Mouse (Mus musculus): ENCODE data around the gene Atxn1l. TPM values are rescaled to one million over a fixed set of nuclear protein-coding genes. Genes with fewer than 3 reads are reported as not detected.

The Atxn1l gene
- polyA plus RNA-seq (2015; fragmentation: Nextera tagmentation; extraction: Ambion mirVana) = 7.0 and 7.9 TPM in 2 replicates

DNA sequence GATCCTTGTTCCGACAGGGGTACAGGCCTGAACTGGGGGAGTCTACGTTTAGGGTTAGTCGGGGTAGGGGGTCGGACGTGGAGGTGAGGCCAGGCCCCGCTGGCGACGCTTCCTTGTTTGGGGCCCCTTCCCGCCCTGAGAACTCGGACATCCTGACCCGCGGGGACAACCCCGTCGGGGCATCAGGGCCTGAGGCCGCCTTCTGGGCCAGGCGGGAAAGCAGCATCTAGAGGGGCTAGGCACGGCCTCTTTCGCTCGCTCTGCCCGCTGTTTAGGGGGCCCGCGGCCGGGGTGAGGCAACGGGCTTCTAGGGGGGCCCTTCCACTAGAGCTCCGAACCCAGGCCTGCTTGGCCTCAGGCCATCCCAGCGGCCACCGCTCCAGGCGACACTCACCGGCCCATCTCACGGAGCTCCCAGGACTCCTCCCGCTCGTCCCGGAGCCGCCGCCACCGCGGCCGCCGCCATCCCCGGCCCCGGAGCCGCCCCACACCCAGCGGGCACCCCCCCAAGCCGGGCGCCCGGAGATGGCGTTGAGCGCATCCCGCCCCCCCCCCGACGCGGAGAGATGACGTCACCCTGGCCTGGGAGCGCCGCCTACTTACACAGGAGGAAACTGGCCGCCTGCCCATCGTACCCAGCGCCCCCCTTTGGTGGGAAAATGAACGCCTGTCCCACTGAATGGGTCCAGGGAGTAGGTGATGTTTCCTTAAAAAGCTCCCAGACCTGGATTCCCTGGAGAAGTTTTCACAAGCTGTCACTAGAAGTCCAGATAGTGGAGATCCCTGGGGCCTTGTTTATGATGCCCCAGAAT, at the start of gene Atxn1l:
Gene Atxn1l (minus strand): TSS at position 503 of the 812 bp plus-strand sequence.
- peak within 1 kb of the TSS; percentile 96 for H3K4me3 ChIP-seq
- peak within 1 kb of the TSS; percentile 75 for H3K4me2 ChIP-seq
- ATAC-seq (ENCODE audit: borderline replicate concordance, extremely low read depth, low FRiP score, low TSS enrichment) = peak; percentile 87
- H3K9ac ChIP-seq = peak within 1 kb of the TSS; percentile 99
- H3K4me1 ChIP-seq = peaks cover 12% of the 10 kb centered on the region
- under 1% methylated on average over 59 of the region's 59 CpGs for WGBS
- no peaks in the 10 kb centered on the region for H3K27me3 ChIP-seq
- no peaks in the 10 kb centered on the region for H3K9me3 ChIP-seq
- H3K36me3 ChIP-seq = peaks cover 19% of the 10 kb centered on the region
- peak within 1 kb of the TSS; percentile 72 for H3K27ac ChIP-seq

- Histone ChIP-seq H3K9me3 (no peaks in the 10 kb centered on the region), H3K27me3 (peaks cover 4% of the 10 kb centered on the region; the same call in 1 of the 2 replicates), H3K4me1 (peaks cover 13% of the 10 kb centered on the region), H3K27ac (no peak overlapping the region), H3K36me3 (no peaks in the 10 kb centered on the region), H3K4me2 (peak overlapping the region; percentile 84), H3K9ac (no peak overlapping the region), H3K4me3 (peak overlapping the region; percentile 95)
- ATAC-seq (ENCODE audit: borderline replicate concordance, extremely low read depth, low FRiP score, low TSS enrichment) = no peak
- WGBS = 55% methylated on average over 4 of the region's 4 CpGs
Measured at GRCm38 (mm10) chr8:109780548-109780947, 43.0 kb upstream of the Atxn1l start.

- Histone ChIP-seq H3K9ac (peak overlapping the region; percentile 89), H3K27me3 (peaks cover 6% of the 10 kb centered on the region; the same call in 1 of the 2 replicates), H3K27ac (peak overlapping the region; percentile 97), H3K4me1 (peaks cover 13% of the 10 kb centered on the region), H3K4me3 (peak overlapping the region; percentile 95), H3K4me2 (peak overlapping the region; percentile 84), H3K9me3 (no peaks in the 10 kb centered on the region), H3K36me3 (no peaks in the 10 kb centered on the region)
- WGBS = 10% methylated on average over 24 of the region's 24 CpGs
- ATAC-seq (ENCODE audit: borderline replicate concordance, extremely low read depth, low FRiP score, low TSS enrichment) = no peak
Measured at GRCm38 (mm10) chr8:109779431-109780228, 42.1 kb upstream of the Atxn1l start.

DNA sequence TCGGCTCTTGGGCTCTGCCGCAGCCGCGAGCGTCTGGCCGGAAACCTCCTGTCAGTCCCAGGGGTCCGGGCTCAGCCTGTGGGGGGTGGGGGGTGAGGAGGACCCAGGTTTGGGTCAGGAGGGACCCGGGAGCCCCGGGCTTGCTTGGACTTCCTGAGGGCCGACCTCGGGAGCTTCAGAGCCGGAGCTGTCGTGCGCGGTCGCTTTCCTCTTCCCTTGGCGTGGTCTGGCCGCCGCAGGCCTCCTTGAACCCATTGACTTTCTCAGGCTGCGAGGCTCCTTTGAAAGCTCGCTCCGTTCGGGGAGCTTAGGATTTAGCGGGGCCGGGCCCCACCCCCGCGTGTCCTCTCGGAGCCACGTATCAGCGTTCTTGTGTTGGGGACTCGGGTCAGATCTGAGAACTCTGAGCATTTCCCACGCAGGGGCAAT, 41.5 kb upstream of the Atxn1l start:
- under 1% methylated on average over 32 of the region's 32 CpGs for WGBS
- ATAC-seq (ENCODE audit: borderline replicate concordance, extremely low read depth, low FRiP score, low TSS enrichment) = peak; percentile 74

DNA sequence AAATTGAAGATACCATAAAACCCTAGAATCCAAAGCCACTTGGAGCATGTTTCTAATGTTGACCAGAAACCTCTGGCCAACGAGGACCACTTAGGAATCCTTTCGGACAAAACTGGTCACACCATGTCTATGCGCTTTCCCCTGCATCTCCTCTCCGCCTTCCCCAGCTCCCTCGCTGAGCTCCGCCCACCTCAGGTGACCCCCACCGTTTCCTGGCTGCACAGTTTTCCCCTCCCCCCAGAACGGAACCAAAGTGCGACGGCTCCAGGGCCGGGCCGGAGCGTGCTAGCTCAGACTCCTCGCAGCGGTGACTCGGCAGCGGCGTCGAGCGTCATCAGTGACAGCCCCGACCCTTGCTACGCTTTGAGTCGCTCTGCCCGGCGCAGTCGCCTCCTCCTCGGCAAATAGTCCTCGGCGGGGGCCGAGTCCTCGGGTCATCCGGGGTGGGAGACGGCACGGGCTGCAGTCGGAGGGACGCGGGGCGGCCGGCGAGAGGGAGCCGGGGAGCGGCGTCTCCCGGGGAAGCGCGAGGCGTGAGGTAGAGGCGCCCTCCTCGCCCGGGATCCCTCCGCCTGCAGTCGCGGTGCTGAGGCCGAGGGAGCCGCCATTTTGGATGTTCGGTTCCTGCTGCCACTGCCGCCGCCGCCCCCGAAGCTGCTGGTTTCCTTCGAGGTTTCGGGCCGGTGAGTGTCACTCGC, 40.9 kb upstream of the Atxn1l start, which contains the start of gene Ap1g1:
Gene Ap1g1 (plus strand): TSS at position 275 of the 698 bp plus-strand sequence.
- Histone ChIP-seq H3K4me2 (peak within 1 kb of the TSS; percentile 84), H3K27ac (peak within 1 kb of the TSS; percentile 97), H3K9ac (peak within 1 kb of the TSS; percentile 89), H3K4me3 (peak within 1 kb of the TSS; percentile 95), H3K36me3 (no peaks in the 10 kb centered on the region), H3K4me1 (peaks cover 13% of the 10 kb centered on the region), H3K27me3 (peaks cover 6% of the 10 kb centered on the region; the same call in 1 of the 2 replicates), H3K9me3 (no peaks in the 10 kb centered on the region)
- WGBS = 0% methylated on average over 53 of the region's 64 CpGs
- peak; percentile 99 for ATAC-seq (ENCODE audit: borderline replicate concordance, extremely low read depth, low FRiP score, low TSS enrichment)

More for the DNA sequence above, 41.5 kb upstream of the Atxn1l start:
- H3K4me1 ChIP-seq = peaks cover 13% of the 10 kb centered on the region
- peaks cover 6% of the 10 kb centered on the region; the same call in 1 of the 2 replicates for H3K27me3 ChIP-seq
- H3K27ac ChIP-seq = peak overlapping the region; percentile 97
- H3K4me3 ChIP-seq = peak overlapping the region; percentile 95
- H3K36me3 ChIP-seq = no peaks in the 10 kb centered on the region
- peak overlapping the region; percentile 84 for H3K4me2 ChIP-seq
- peak overlapping the region; percentile 89 for H3K9ac ChIP-seq
- no peaks in the 10 kb centered on the region for H3K9me3 ChIP-seq

- H3K36me3 ChIP-seq = no peaks in the 10 kb centered on the region
- no peak overlapping the region for H3K27ac ChIP-seq
- peak overlapping the region; percentile 60 for H3K4me2 ChIP-seq
- peak overlapping the region; percentile 95 for H3K4me3 ChIP-seq
- peaks cover 13% of the 10 kb centered on the region for H3K4me1 ChIP-seq
- 21% methylated on average over 5 of the region's 5 CpGs for WGBS
- H3K9ac ChIP-seq = no peak overlapping the region
- H3K9me3 ChIP-seq = no peaks in the 10 kb centered on the region
- H3K27me3 ChIP-seq = peaks cover 6% of the 10 kb centered on the region; the same call in 1 of the 2 replicates
- ATAC-seq (ENCODE audit: borderline replicate concordance, extremely low read depth, low FRiP score, low TSS enrichment) = no peak
Measured at GRCm38 (mm10) chr8:109777851-109778250, 40.3 kb upstream of the Atxn1l start.

DNA sequence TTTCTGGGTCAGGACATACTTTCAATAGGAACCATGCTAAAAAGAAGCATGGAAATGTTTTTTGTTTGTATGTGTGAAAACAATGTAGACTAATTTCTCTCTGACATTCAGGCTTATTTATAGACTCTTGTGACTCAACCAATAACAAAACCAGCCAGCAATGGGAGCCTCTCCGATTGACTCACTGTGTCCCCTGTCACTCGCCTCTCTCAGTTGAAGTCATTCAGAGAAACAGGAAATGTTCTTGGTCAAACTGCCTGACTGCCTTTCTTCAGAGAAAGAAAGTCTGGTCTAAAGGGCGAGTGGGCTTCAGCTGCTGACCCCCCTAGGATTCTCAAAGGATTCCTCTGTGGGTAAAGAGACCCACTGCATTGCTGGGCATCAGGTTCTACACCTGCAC, 35.6 kb upstream of the Atxn1l start:
- Histone ChIP-seq H3K9me3 (no peaks in the 10 kb centered on the region), H3K4me3 (no peak overlapping the region), H3K27ac (no peak overlapping the region), H3K9ac (no peak overlapping the region), H3K36me3 (no peaks in the 10 kb centered on the region), H3K27me3 (peaks cover 6% of the 10 kb centered on the region; the same call in 1 of the 2 replicates), H3K4me1 (no peaks in the 10 kb centered on the region), H3K4me2 (no peak overlapping the region)
- 36% methylated on average over 3 of the region's 3 CpGs for WGBS
- ATAC-seq (ENCODE audit: borderline replicate concordance, extremely low read depth, low FRiP score, low TSS enrichment) = no peak

- Histone ChIP-seq H3K27me3 (no peaks in the 10 kb centered on the region), H3K4me3 (no peak overlapping the region), H3K27ac (no peak overlapping the region), H3K9me3 (no peaks in the 10 kb centered on the region), H3K36me3 (no peaks in the 10 kb centered on the region), H3K4me2 (no peak overlapping the region), H3K4me1 (no peaks in the 10 kb centered on the region), H3K9ac (no peak overlapping the region)
- 61% methylated on average over 7 of the region's 7 CpGs for WGBS
- no peak for ATAC-seq (ENCODE audit: borderline replicate concordance, extremely low read depth, low FRiP score, low TSS enrichment)
Measured at GRCm38 (mm10) chr8:109766081-109766480, 28.5 kb upstream of the Atxn1l start.

DNA sequence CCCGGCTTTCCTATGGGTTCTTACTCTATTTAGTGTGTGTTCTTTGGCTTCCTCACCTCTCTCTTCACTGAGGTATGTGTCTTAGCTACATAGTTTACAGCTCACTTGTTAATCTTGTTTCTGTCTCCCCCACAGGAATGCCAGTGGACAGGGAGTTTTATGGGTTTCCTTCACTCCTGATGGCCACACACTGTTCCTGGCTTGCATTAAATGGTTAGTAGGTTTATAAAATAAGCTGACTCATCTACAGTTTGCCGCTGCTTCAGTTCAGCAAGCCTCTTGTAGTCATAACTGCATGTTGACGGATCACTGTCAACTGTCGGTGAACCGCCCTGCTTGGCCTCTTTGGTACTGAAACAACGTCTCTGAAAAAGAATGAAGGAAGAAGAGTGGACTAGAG, 26.5 kb upstream of the Atxn1l start:
- whole genome bisulfite sequencing = 79% methylated on average over 6 of the region's 6 CpGs
- Histone ChIP-seq H3K4me3 (no peak overlapping the region), H3K36me3 (no peaks in the 10 kb centered on the region), H3K27ac (no peak overlapping the region), H3K9me3 (no peaks in the 10 kb centered on the region), H3K27me3 (no peaks in the 10 kb centered on the region), H3K4me2 (no peak overlapping the region), H3K9ac (no peak overlapping the region), H3K4me1 (no peaks in the 10 kb centered on the region)
- ATAC-seq (ENCODE audit: borderline replicate concordance, extremely low read depth, low FRiP score, low TSS enrichment) = no peak

DNA sequence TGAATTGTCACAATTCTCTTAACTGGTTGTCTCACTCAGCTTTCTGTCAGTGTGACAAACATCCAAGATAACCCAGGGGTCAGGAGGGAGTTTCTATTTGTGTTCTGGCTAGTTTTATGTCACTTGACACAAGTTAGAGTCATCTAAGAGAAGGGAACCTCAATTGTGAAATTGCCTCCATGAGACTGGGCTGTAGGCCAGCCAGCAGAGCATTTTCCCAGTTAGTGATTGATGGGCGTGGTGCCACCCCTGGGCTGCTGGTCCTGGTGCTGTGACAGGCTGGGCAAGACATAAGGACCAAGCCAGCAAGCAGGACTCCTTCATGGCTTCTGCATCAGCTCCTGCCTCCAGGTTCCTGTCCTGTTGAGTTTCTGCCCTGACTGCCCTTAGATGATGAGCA, 22.7 kb upstream of the Atxn1l start:
- no peak for ATAC-seq (ENCODE audit: borderline replicate concordance, extremely low read depth, low FRiP score, low TSS enrichment)
- Histone ChIP-seq H3K4me2 (no peak overlapping the region), H3K9ac (no peak overlapping the region), H3K4me1 (no peaks in the 10 kb centered on the region), H3K9me3 (no peaks in the 10 kb centered on the region), H3K4me3 (no peak overlapping the region), H3K27me3 (no peaks in the 10 kb centered on the region), H3K36me3 (no peaks in the 10 kb centered on the region), H3K27ac (no peak overlapping the region)
- WGBS = 32% methylated on average over 1 of the region's 1 CpGs

DNA sequence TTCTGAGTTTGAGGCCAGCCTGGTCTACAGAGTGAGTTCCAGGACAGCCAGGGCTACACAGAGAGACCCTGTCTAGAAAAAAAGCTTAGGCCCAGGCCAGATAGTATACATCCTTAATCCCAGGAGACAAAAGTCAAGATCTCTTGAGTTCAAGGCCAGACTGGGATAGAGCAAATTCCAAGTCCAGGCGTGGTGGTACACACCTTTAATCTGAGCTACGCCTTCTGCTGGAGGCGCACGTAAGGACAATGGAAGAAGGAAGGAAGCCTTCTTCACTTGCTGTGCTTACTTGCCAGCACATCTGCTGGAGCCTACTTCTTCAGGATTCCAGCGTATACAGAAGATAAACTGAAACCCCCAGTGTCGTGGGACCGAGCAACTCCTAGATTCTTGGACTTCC, 21.9 kb upstream of the Atxn1l start:
- H3K9ac ChIP-seq = no peak overlapping the region
- H3K4me1 ChIP-seq = no peaks in the 10 kb centered on the region
- no peak overlapping the region for H3K4me3 ChIP-seq
- H3K27me3 ChIP-seq = no peaks in the 10 kb centered on the region
- no peak overlapping the region for H3K27ac ChIP-seq
- H3K36me3 ChIP-seq = no peaks in the 10 kb centered on the region
- WGBS = 82% methylated on average over 7 of the region's 7 CpGs
- ATAC-seq (ENCODE audit: borderline replicate concordance, extremely low read depth, low FRiP score, low TSS enrichment) = no peak
- H3K4me2 ChIP-seq = no peak overlapping the region
- H3K9me3 ChIP-seq = no peaks in the 10 kb centered on the region
